In the genomic region with DNA sequence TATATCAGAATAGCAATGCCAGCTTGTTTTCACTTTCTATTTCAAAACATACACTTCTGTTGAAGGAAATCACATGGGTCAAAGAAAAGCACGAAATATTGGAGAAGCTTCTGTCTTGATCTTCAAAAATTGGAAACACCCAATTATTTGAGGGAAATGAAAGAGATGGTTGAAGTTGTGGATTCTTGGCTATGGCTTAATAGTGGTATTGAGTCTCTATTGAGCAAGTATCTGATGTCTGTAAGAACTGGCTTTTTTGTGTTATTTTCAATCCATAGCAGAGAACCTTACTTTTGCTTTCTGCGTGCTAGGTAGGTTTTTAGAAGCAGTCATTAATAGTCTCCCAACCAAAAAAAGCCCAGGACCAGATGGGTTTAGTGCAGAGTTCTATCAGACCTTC, we compare ENCODE assay signal across 28 mouse cellular contexts. TPM values are rescaled to one million over a fixed set of nuclear protein-coding genes. Genes with fewer than 3 reads are reported as not detected.
"Had no signal": no experiment of that assay in that cellular context is flagged by ENCODE, and none has a peak within 500 bp of the region (broad histone marks: within the 10 kb centered on the region; RNA-seq: fewer than 3 reads in every experiment).

No protein-coding gene starts in this region.

- DNase-seq: heart, postnatal 10 days; heart, postnatal 14 days; heart, postnatal 36 days; heart, postnatal 4 days; kidney, adult 11 months; kidney, adult 18-20 months; kidney, adult 2 months; kidney, adult 8-10 months; kidney, adult 9 months; kidney, postnatal 10 days; kidney, postnatal 14 days; kidney, postnatal 25 days; kidney, postnatal 36 days; kidney, postnatal 4 days; layer of hippocampus, adult 9-11 months; layer of hippocampus, postnatal 36 days had no signal

- ATAC-seq: hindbrain, embryonic 16.5 days; hindbrain, postnatal 0 days; inflammation-experienced regulatory T-cells, adult 6 months; intestine, embryonic 15.5 days; intestine, embryonic 16.5 days; intestine, postnatal 0 days had no signal

RNA-seq across cellular contexts. Expression of gene Gpr141, which starts 19.4 kb away (rescaled TPM):
- total RNA-seq: layer of hippocampus, adult 18-20 months; layer of hippocampus, adult 2 months; layer of hippocampus, adult 8-10 months; layer of hippocampus, postnatal 10 days; layer of hippocampus, postnatal 14 days; layer of hippocampus, postnatal 25 days; layer of hippocampus, postnatal 36 days had no signal
